Mouse (Mus musculus) myocyte (in vitro differentiated cells): ENCODE measurements around the gene Brs3.

Experiments used
- MAX ChIP-seq: IDR thresholded peaks from one replicate; pipeline ENCODE4 v1.6.1; 2011; ENCODE audit warnings: low read depth, mild to moderate bottlenecking, control low read depth
- MYOD1 ChIP-seq, 3 experiments: IDR thresholded peaks; one replicate each; pipeline ENCODE4 v1.6.1; 2011; ENCODE audit warnings: control low read depth in 2 of 3, low read depth in 2 of 3, mild to moderate bottlenecking in 2 of 3, moderate library complexity in 1 of 3; ENCODE audit not compliant: insufficient read length in 2 of 3, control insufficient read depth in 1 of 3
- MYOG ChIP-seq, 3 experiments: IDR thresholded peaks; one replicate each; pipeline ENCODE4 v1.6.1; 2011; ENCODE audit warnings: control low read depth in 2 of 3, low read depth in 2 of 3, mild to moderate bottlenecking in 2 of 3; ENCODE audit not compliant: insufficient read length in 2 of 3, control insufficient read depth in 1 of 3, insufficient read depth in 1 of 3
- POLR2A ChIP-seq: IDR thresholded peaks from one replicate; pipeline ENCODE4 v1.6.1; 2011; ENCODE audit warnings: low read depth, mild to moderate bottlenecking, control low read depth, moderate library complexity; ENCODE audit not compliant: insufficient read length
- POLR2AphosphoS2 ChIP-seq: IDR thresholded peaks from one replicate; pipeline ENCODE4 v1.6.1; 2011; ENCODE audit warnings: low read depth, control low read depth; ENCODE audit not compliant: insufficient read length
- SRF ChIP-seq: IDR thresholded peaks from one replicate; pipeline ENCODE4 v1.6.1; 2011; ENCODE audit warnings: low read depth; ENCODE audit not compliant: control insufficient read depth, insufficient read length
- TCF12 ChIP-seq: IDR thresholded peaks from one replicate; pipeline ENCODE4 v1.6.1; 2011; ENCODE audit warnings: mild to moderate bottlenecking, control low read depth; ENCODE audit not compliant: poor library complexity, insufficient read depth, severe bottlenecking
- USF1 ChIP-seq: IDR thresholded peaks from one replicate; pipeline ENCODE4 v1.6.1; 2011; ENCODE audit warnings: low read depth, mild to moderate bottlenecking, control low read depth, moderate library complexity

DNA sequence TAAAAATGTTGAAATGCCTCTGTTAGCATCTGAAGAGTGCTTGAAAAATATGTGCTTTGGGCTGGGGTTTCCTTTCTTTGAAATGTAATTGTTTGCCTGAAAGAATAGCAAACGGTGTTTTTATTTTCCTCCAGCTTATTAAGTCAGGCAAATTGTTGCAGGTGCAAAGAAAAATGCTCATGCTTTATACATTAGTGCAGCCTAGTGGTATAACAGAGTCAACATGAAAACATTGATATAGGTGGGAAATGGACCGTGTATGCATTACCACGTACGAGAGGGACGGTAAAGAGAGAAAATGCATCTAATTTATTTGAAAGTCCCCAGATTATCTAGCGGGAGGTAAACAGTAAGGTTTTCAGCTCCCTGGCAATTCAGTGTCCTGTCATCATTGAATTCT, 995 bp downstream of the Brs3 start:
- no peak for TF ChIP-seq POLR2A
- TF ChIP-seq MYOD1 (IDR thresholded peaks at IDR 0.05; ENCODE audit: control insufficient read depth in 1 of 3, insufficient read length in 2 of 3, low read depth in 2 of 3), result no peak
- TF ChIP-seq SRF, result no peak
- no peak for TF ChIP-seq MAX
- TF ChIP-seq TCF12, result no peak
- no peak for TF ChIP-seq MYOG (IDR thresholded peaks at IDR 0.05; ENCODE audit: control insufficient read depth in 1 of 3, insufficient read depth in 1 of 3, insufficient read length in 2 of 3, low read depth in 2 of 3)
- TF ChIP-seq POLR2AphosphoS2, result no peak
- TF ChIP-seq USF1, result no peak
